Mouse (Mus musculus): ENCODE measurements around the gene Sh2b2.

DNA sequence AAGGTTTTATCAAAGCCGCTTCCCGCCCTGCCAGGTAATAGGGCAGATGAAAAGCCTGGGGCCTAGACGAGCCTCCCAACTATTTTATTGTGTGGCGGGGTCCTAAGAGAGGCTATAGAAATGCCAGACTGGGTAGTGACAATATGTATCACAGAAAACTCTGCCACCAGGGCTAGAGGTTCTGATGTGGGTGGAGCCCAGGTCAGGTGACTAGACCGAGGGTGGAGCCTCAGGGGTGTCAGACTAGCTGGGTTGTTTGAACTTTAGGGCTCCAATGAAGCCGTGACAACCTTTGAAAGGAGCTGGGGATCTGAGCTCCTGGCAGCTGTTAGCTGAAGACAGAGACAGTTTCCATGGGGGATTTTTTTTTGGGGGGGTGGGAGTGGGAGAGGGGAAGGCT lies 2.1 kb upstream of the Sh2b2 start:
- no peak for TF ChIP-seq POLR2A (IDR thresholded peaks at IDR 0.05; ENCODE audit: low read depth, low read length)
- no peak for TF ChIP-seq CTCF (IDR thresholded peaks at IDR 0.05; ENCODE audit: extremely low read depth, insufficient read length, insufficient replicate concordance, low read depth, low read length)
